Mouse (Mus musculus): ENCODE measurements around the gene Panx3. TPM values are rescaled to one million over a fixed set of nuclear protein-coding genes. Genes with fewer than 3 reads are reported as not detected.
A peak's percentile ranks its signal among the peaks of the same experiment; 100 is the strongest.

Gene Panx3
- polyA plus RNA-seq, 1 experiment: 0.02 TPM

- Histone ChIP-seq H3K27me3 (ENCODE audit: control insufficient read depth, insufficient read depth, insufficient read length) (no peaks in the 10 kb centered on the region), H3K79me2 (ENCODE audit: control insufficient read depth, insufficient read depth) (peaks cover 20% of the 10 kb centered on the region), H3K36me3 (ENCODE audit: control insufficient read depth, insufficient read depth) (peaks cover 24% of the 10 kb centered on the region), H3ac (ENCODE audit: control insufficient read depth, insufficient read length) (peak overlapping the region; percentile 12), H3K4me2 (ENCODE audit: low read depth) (peak overlapping the region; percentile 97), H3K4me3 (peak overlapping the region; percentile 97)
- TF ChIP-seq POLR2A (IDR thresholded peaks at IDR 0.05; ENCODE audit: insufficient read length, low read depth) (no peak), TCF3 (IDR thresholded peaks at IDR 0.05; ENCODE audit: insufficient read length, low read depth) (no peak), USF1 (IDR thresholded peaks at IDR 0.05; ENCODE audit: low read depth) (no peak), MAX (IDR thresholded peaks at IDR 0.05; ENCODE audit: low read depth) (no peak), MYOG (IDR thresholded peaks at IDR 0.05; ENCODE audit: control insufficient read depth in 1 of 3, insufficient read depth in 1 of 3, insufficient read length in 2 of 3, low read depth in 2 of 3) (no peak), POLR2AphosphoS2 (IDR thresholded peaks at IDR 0.05; ENCODE audit: insufficient read length, low read depth) (no peak), E2F4 (IDR thresholded peaks at IDR 0.05; ENCODE audit: insufficient read depth) (no peak), CEBPB (IDR thresholded peaks at IDR 0.05; ENCODE audit: insufficient read depth, poor library complexity, severe bottlenecking) (no peak), SRF (IDR thresholded peaks at IDR 0.05; ENCODE audit: control insufficient read depth, insufficient read length, low read depth) (no peak)
Measured at GRCm38 (mm10) chr9:37656439-37656881, 12.6 kb downstream of the Panx3 start.

- no peak for TF ChIP-seq POLR2A (IDR thresholded peaks at IDR 0.05; ENCODE audit: insufficient read length, low read depth)
- TF ChIP-seq REST (IDR thresholded peaks at IDR 0.05; ENCODE audit: insufficient read depth, insufficient read length): no peak
- TF ChIP-seq TCF3 (IDR thresholded peaks at IDR 0.05; ENCODE audit: insufficient read length, low read depth): no peak
- no peak for TF ChIP-seq TCF12 (IDR thresholded peaks at IDR 0.05; ENCODE audit: insufficient read depth, poor library complexity, severe bottlenecking)
- no peak for TF ChIP-seq CEBPB (IDR thresholded peaks at IDR 0.05; ENCODE audit: insufficient read depth, poor library complexity, severe bottlenecking)
- no peak for TF ChIP-seq E2F4 (IDR thresholded peaks at IDR 0.05; ENCODE audit: insufficient read depth)
- peak; percentile 27 for TF ChIP-seq USF1 (IDR thresholded peaks at IDR 0.05; ENCODE audit: low read depth)
- no peak for TF ChIP-seq POLR2AphosphoS2 (IDR thresholded peaks at IDR 0.05; ENCODE audit: insufficient read length, low read depth)
- Histone ChIP-seq H3K36me3 (ENCODE audit: control insufficient read depth, insufficient read depth) (peaks cover 25% of the 10 kb centered on the region), H3K4me3 (peak overlapping the region; percentile 97), H3K4me2 (ENCODE audit: low read depth) (peak overlapping the region; percentile 97), H3K79me2 (ENCODE audit: control insufficient read depth, insufficient read depth) (peaks cover 20% of the 10 kb centered on the region), H3ac (ENCODE audit: control insufficient read depth, insufficient read length) (no peak overlapping the region), H3K27me3 (ENCODE audit: control insufficient read depth, insufficient read depth, insufficient read length) (no peaks in the 10 kb centered on the region)
Measured at GRCm38 (mm10) chr9:37655961-37656360, 13.1 kb downstream of the Panx3 start.

- Histone ChIP-seq H3K4me3 (no peak overlapping the region), H3K4me2 (ENCODE audit: low read depth) (no peak overlapping the region), H3K79me2 (ENCODE audit: control insufficient read depth, insufficient read depth) (peaks cover 20% of the 10 kb centered on the region), H3ac (ENCODE audit: control insufficient read depth, insufficient read length) (no peak overlapping the region), H3K27me3 (ENCODE audit: control insufficient read depth, insufficient read depth, insufficient read length) (no peaks in the 10 kb centered on the region), H3K36me3 (ENCODE audit: control insufficient read depth, insufficient read depth) (peaks cover 38% of the 10 kb centered on the region)
- TF ChIP-seq MYOD1 (IDR thresholded peaks at IDR 0.05; ENCODE audit: control insufficient read depth in 1 of 3, insufficient read length in 2 of 3, low read depth in 2 of 3) (no peak), E2F4 (IDR thresholded peaks at IDR 0.05; ENCODE audit: insufficient read depth) (no peak), REST (IDR thresholded peaks at IDR 0.05; ENCODE audit: insufficient read depth, insufficient read length) (no peak), MAX (IDR thresholded peaks at IDR 0.05; ENCODE audit: low read depth) (no peak), CEBPB (IDR thresholded peaks at IDR 0.05; ENCODE audit: insufficient read depth, poor library complexity, severe bottlenecking) (no peak), POLR2AphosphoS2 (IDR thresholded peaks at IDR 0.05; ENCODE audit: insufficient read length, low read depth) (no peak), MYOG (IDR thresholded peaks at IDR 0.05; ENCODE audit: control insufficient read depth in 1 of 3, insufficient read depth in 1 of 3, insufficient read length in 2 of 3, low read depth in 2 of 3) (no peak), TCF12 (IDR thresholded peaks at IDR 0.05; ENCODE audit: insufficient read depth, poor library complexity, severe bottlenecking) (no peak), USF1 (IDR thresholded peaks at IDR 0.05; ENCODE audit: low read depth) (no peak), POLR2A (IDR thresholded peaks at IDR 0.05; ENCODE audit: insufficient read length, low read depth) (no peak), TCF3 (IDR thresholded peaks at IDR 0.05; ENCODE audit: insufficient read length, low read depth) (no peak), SRF (IDR thresholded peaks at IDR 0.05; ENCODE audit: control insufficient read depth, insufficient read length, low read depth) (no peak)
Measured at GRCm38 (mm10) chr9:37653836-37654235, 15.2 kb downstream of the Panx3 start.

GRCm38 (mm10) chr9:37650639-37651038, 18.4 kb downstream of the Panx3 start:
- H3K79me2 ChIP-seq (ENCODE audit: control insufficient read depth, insufficient read depth): peaks cover 7% of the 10 kb centered on the region
- no peak overlapping the region for H3ac ChIP-seq (ENCODE audit: control insufficient read depth, insufficient read length)
- no peak overlapping the region for H3K4me2 ChIP-seq (ENCODE audit: low read depth)
- no peaks in the 10 kb centered on the region for H3K27me3 ChIP-seq (ENCODE audit: control insufficient read depth, insufficient read depth, insufficient read length)
- peaks cover 48% of the 10 kb centered on the region for H3K36me3 ChIP-seq (ENCODE audit: control insufficient read depth, insufficient read depth)
- H3K4me3 ChIP-seq: no peak overlapping the region
- no peak for TF ChIP-seq POLR2A (IDR thresholded peaks at IDR 0.05; ENCODE audit: insufficient read length, low read depth)
- no peak for TF ChIP-seq MAX (IDR thresholded peaks at IDR 0.05; ENCODE audit: low read depth)
- TF ChIP-seq E2F4 (IDR thresholded peaks at IDR 0.05; ENCODE audit: insufficient read depth): no peak
- no peak for TF ChIP-seq TCF3 (IDR thresholded peaks at IDR 0.05; ENCODE audit: insufficient read length, low read depth)
- TF ChIP-seq POLR2AphosphoS2 (IDR thresholded peaks at IDR 0.05; ENCODE audit: insufficient read length, low read depth): no peak
- no peak for TF ChIP-seq USF1 (IDR thresholded peaks at IDR 0.05; ENCODE audit: low read depth)
- TF ChIP-seq CEBPB (IDR thresholded peaks at IDR 0.05; ENCODE audit: insufficient read depth, poor library complexity, severe bottlenecking): no peak
- no peak for TF ChIP-seq REST (IDR thresholded peaks at IDR 0.05; ENCODE audit: insufficient read depth, insufficient read length)
- TF ChIP-seq TCF12 (IDR thresholded peaks at IDR 0.05; ENCODE audit: insufficient read depth, poor library complexity, severe bottlenecking): no peak
- TF ChIP-seq MYOD1 (IDR thresholded peaks at IDR 0.05; ENCODE audit: control insufficient read depth in 1 of 3, insufficient read length in 2 of 3, low read depth in 2 of 3): no peak
- no peak for TF ChIP-seq SRF (IDR thresholded peaks at IDR 0.05; ENCODE audit: control insufficient read depth, insufficient read length, low read depth)
- TF ChIP-seq MYOG (IDR thresholded peaks at IDR 0.05; ENCODE audit: control insufficient read depth in 1 of 3, insufficient read depth in 1 of 3, insufficient read length in 2 of 3, low read depth in 2 of 3): no peak

- no peak overlapping the region for H3K4me3 ChIP-seq
- H3K4me2 ChIP-seq (ENCODE audit: low read depth): no peak overlapping the region
- H3K79me2 ChIP-seq (ENCODE audit: control insufficient read depth, insufficient read depth): no peaks in the 10 kb centered on the region
- peaks cover 24% of the 10 kb centered on the region for H3K36me3 ChIP-seq (ENCODE audit: control insufficient read depth, insufficient read depth)
- H3K27me3 ChIP-seq (ENCODE audit: control insufficient read depth, insufficient read depth, insufficient read length): no peaks in the 10 kb centered on the region
- TF ChIP-seq TCF3 (IDR thresholded peaks at IDR 0.05; ENCODE audit: insufficient read length, low read depth) (no peak), SRF (IDR thresholded peaks at IDR 0.05; ENCODE audit: control insufficient read depth, insufficient read length, low read depth) (no peak), CEBPB (IDR thresholded peaks at IDR 0.05; ENCODE audit: insufficient read depth, poor library complexity, severe bottlenecking) (no peak), POLR2AphosphoS2 (IDR thresholded peaks at IDR 0.05; ENCODE audit: insufficient read length, low read depth) (no peak), USF1 (IDR thresholded peaks at IDR 0.05; ENCODE audit: low read depth) (no peak), E2F4 (IDR thresholded peaks at IDR 0.05; ENCODE audit: insufficient read depth) (no peak), MYOG (IDR thresholded peaks at IDR 0.05; ENCODE audit: control insufficient read depth in 1 of 3, insufficient read depth in 1 of 3, insufficient read length in 2 of 3, low read depth in 2 of 3) (no peak), MYOD1 (IDR thresholded peaks at IDR 0.05; ENCODE audit: control insufficient read depth in 1 of 3, insufficient read length in 2 of 3, low read depth in 2 of 3) (no peak), POLR2A (IDR thresholded peaks at IDR 0.05; ENCODE audit: insufficient read length, low read depth) (no peak), TCF12 (IDR thresholded peaks at IDR 0.05; ENCODE audit: insufficient read depth, poor library complexity, severe bottlenecking) (no peak), REST (IDR thresholded peaks at IDR 0.05; ENCODE audit: insufficient read depth, insufficient read length) (no peak), MAX (IDR thresholded peaks at IDR 0.05; ENCODE audit: low read depth) (no peak)
- H3ac ChIP-seq (ENCODE audit: control insufficient read depth, insufficient read length): no peak overlapping the region
Measured at GRCm38 (mm10) chr9:37646246-37646645, 22.8 kb downstream of the Panx3 start.
